Mouse (Mus musculus): ENCODE results near the gene Sema4g.

Sema4g gene

GRCm38 (mm10) chr19:45047935-45048643, 59.2 kb downstream of the Sema4g start:
- peak; percentile 64 to 72 for DNase-seq (ENCODE audit: low read depth in 2 of 2, low spot score in 2 of 2)

DNA sequence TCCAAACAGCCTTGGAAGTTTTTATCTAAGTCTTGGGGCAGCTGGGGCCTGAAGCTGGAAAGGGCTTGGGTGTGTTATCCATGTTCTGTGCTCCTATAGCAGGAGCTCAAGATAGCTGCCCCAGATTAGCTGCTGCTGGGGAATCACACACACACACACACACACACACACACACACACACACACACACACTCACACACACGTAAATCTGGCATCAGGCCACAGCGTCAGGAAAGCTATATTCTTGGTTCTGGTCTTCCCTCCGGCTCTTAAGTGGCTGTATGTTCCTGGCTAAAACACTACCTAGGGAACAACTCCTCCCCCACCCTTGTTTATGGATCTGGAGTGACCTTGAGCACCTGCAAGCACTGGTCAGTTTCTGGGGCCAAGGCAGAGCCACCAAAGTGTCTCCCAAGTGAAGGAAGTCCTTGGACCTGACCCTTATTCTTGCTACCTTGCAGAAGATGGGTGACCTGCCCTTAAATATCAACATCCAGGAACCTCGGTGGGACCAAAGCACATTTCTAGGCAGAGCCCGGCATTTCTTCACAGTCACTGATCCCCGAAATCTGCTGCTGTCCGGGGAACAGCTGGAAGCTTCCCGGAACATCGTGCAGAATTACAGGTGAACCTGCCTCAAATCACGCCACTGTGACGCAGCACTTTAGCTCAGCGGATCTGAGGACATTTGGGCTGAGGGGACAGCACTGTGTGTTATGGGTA, 59.9 kb downstream of the Sema4g start:
- DNase-seq (ENCODE audit: low read depth in 2 of 2, low spot score in 2 of 2): no peak

GRCm38 (mm10) chr19:45049523-45049922, 60.6 kb downstream of the Sema4g start:
- no peak for DNase-seq (ENCODE audit: low read depth in 2 of 2, low spot score in 2 of 2)

Data from CD8-positive naive resting alpha-beta T cell, adult 2 months (primary cell).